Mouse (Mus musculus) adipocyte (in vitro differentiated cells): Measurements from ENCODE around the gene Ap1b1.
"Not testable (repeated sequence)": the region's sequence is repeated elsewhere in the genome, so short reads cannot be mapped to it uniquely, and the experiment has no call there.

Experiments
- DNase-seq: peaks from one replicate; pipeline ENCODE4 v3.0.0-alpha.2; 2016; ENCODE audit warnings: low spot score

The Ap1b1 gene

DNA sequence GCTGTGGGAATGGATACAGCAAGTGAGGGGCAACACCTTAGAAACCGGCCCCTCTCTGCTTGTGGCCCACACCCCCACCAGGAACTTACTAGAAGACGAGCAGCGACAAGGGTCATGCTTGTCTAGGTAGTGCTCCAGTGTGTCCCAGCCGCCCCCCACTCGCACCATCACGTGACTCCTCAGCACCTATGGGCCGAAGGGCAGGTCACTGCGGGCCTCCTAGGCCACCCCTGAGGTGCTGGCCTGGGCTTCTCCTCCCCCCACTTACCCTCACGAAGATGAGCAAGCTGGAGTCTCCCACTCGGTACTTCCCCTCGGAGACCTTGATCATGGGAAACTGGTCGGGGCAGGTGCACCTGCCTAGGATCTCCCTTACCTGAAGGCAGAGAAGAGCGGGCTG, 75.7 kb downstream of the Ap1b1 start:
- DNase-seq: no peak

GRCm38 (mm10) chr11:5062860-5063505, 76.4 kb downstream of the Ap1b1 start:
- no peak for DNase-seq

GRCm38 (mm10) chr11:5063561-5064281, 77.1 kb downstream of the Ap1b1 start:
- no peak for DNase-seq

GRCm38 (mm10) chr11:5064282-5065055, 77.8 kb downstream of the Ap1b1 start:
- peak; percentile 46 for DNase-seq

- peak; percentile 88 for DNase-seq
These were observed 78.6 kb downstream of the Ap1b1 start, which contains the start of gene Gas2l1 for GRCm38 (mm10) chr11:5065056-5065821. Gene Gas2l1 (minus strand): TSS chr11:5065327.

DNA sequence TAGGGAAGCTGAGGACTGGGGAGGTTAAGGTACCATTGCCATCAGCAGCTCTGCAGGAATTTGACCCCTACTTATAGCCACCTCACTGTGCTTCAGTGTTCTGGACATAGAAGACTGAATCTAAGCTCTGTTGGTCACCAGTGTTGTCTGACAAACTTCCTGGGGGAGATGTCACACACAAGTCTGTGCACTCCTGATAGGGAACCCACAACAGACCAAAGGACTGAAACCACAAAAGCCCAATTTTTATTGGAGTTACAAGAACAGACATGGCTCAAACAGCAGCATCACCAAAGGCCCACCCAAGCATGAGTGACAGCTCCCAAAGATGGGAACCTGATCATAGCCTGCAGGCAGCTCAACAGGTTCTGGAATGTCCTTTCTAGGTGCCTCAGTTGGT, 80.4 kb downstream of the Ap1b1 start:
- DNase-seq: no peak

DNA sequence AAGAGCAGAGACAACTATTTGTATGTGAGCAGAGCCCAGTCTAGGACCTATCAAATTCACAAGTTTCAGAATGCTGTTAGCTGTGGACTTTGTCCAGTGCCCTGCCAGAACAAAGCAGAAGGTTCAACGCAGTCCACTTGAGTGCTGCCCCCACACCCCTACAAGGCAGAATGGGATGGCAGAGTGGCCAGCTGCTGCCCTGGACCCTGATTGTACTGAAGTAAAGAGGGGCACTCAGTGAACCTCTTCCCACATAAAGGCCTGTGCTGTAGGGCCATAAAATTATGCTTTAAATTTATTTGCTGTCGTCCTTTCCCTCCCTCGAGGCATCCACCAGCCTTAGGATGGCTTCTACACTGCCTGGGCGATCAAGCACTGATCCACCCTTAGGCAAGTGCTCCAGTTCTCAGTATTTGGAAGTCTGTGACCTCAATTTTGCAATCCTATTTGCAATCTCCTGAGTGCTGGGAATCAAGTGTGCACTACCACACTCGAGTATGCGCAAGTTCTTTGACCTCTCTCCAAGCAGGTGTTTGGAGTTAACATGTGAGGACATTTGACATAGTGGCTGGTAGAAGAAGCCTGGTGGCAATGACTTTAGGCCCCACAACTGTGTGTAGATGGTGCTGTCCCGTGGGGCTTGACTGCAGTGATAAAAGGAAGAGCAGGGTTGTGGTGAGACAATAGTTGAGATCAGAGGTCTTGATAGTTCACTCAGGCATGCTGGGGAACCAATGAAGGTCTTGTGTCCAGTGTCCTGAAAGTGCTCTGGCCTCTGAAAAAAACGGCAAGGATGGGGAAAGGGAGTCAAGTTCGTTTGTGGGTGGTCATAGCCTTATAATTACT, 81.7 kb downstream of the Ap1b1 start:
- DNase-seq: peak; percentile 63

- DNase-seq: no peak
These were observed 88.3 kb downstream of the Ap1b1 start for GRCm38 (mm10) chr11:5074882-5075281.

DNA sequence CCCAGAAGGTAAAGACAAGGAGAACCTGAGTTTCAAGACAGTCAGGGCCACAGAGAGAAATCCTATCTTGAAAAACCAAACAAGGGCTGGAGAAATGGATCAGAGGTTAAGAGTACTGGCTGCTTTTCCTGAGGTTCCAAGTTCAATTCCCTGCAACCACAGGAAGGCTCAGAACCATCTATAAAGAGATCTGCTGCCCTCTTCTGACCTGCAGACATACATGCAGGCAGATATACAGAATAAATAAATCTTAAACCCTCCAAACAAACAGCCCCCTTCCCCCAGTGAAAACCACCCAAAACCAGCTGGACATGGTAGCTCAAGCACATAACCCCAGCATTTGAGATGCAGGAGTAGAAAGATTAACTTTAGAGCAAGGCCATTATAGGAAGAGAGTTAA, 89.1 kb downstream of the Ap1b1 start:
- DNase-seq: peak; percentile 23

DNA sequence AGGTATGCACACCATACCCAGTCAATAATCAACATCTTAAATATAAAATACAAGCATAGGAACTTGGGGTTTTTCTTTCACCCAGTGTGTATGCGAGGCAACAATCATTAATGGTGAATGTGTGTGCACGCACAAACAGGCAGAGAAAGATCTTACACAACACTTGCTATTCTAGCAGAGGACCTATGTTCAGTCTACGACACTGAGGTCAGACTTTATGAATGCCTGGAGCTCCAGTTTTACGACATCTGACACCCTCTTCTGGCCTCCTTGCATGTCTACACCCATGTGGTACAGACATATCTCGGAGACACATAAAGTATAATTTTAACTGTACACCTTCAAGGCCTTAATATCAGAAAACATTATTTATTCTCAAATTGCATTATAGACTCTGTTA, 90.2 kb downstream of the Ap1b1 start:
- DNase-seq: not testable (repeated sequence)

DNA sequence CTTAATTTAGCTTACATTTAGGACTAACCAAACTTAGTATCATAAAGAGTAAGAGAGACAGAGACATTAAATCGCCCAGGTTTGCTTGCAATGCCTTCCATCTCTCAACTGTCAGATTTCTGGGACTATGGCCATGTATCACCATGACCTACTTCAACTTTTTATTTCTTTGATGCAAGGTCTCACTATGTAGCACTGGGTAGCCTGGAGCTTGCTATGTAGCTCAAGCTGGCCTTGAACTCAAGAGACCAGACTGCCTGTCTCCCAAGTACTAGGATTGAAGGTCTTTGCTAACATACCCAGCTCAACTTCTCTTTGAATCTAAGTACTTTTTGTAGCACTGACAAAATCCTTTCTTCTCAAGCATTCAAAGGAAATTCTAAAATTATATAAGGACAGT, 102.5 kb downstream of the Ap1b1 start:
- no peak for DNase-seq

GRCm38 (mm10) chr11:5091706-5092105, 105.1 kb downstream of the Ap1b1 start:
- peak; percentile 24 for DNase-seq
